Mouse (Mus musculus) cerebellum, postnatal 10 days (tissue): ENCODE results near the gene Rbbp5.
A peak's percentile ranks its signal among the peaks of the same experiment; 100 is the strongest.

ENCODE experiments used
- DNase-seq, 2 experiments: peaks; one replicate each; pipeline ENCODE4 v3.0.0; 2021; ENCODE audit warnings: mixed read lengths in 2 of 2

The Rbbp5 gene

DNA sequence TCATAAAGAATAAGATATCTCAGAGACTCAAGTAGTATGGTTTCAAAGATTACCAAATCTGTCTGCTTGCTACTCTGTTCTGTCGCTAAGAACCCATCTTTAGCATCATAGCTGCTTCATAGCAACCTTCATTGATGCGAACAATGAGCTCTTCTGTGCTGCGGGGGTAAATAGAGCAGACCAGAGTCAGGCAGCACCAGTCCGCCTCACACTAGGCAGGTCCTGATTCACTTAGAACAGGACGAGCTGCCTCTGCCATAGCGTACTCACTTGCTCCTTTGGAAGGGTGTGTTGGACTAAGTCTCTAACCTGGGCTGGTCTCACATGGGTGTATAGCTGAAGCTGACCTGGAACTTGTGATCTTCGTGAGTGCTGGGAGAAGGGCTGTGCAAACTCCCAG lies 28.9 kb downstream of the Rbbp5 start, which contains the start of gene Tmem81:
Gene Tmem81, plus strand, starts transcription at position 173 of the 400 bp plus-strand sequence.
- peak in 1 of 2 experiments; percentile 6 for DNase-seq

DNA sequence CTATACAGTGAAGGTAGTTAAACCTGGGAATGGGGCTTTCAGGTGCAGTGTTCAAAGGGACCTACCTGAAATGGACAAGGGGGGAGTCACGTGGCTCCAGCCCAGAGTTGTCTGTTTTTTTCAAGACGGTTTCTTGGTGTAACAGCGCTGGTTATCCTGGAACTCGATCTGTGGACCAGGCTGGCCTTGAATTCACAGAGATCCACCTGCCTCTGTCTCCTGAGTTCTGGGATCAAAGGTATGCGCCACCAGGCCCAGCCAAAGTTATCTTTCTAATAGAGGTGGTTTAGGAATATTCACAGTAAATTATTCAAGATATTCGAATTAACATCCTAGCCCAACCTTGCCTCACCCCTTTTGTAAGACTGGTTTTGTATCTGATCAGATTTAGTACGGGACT lies 29.5 kb downstream of the Rbbp5 start:
- no peak for DNase-seq

DNA sequence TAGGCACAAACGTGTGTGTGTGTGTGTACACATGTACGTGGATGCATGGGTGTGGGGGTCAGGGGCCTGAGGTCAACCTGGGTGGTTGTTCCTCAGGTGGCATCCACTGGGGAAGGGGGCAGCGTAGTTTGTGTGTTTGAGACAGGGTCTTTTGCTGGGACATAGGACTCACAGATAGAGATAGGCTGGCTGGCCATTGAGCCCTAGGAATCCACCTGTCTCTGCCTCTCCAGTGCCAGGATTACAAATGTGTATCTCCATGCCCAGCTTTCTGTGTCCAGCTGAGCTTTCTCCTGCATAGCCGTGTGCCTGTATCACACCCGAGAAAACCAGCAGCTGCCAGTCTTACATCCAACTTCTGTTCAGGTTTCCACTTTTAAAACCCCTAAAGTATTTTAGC lies 32.6 kb downstream of the Rbbp5 start:
- peak; percentile 57 to 59 for DNase-seq

DNA sequence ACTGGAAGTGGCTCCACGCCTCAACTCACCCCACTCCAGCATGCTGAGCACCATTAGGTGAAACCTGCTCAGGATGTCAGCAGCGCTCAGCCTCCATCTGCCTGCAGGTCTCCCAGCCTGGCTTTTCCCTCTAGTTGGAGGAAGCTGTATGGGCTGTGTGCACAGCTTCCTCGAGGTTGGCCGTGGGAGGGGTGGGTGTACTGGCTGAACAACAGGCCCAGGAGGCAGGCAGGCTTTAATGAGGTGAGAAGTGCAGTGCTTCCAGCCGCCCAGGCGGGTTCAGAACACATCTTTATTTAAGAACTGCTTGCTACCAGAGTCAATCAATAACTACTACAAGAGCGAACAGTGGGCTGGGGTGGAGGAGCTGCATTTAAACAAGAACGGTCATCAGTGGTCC lies 34.4 kb downstream of the Rbbp5 start:
- peak; percentile 38 to 53 for DNase-seq

DNA sequence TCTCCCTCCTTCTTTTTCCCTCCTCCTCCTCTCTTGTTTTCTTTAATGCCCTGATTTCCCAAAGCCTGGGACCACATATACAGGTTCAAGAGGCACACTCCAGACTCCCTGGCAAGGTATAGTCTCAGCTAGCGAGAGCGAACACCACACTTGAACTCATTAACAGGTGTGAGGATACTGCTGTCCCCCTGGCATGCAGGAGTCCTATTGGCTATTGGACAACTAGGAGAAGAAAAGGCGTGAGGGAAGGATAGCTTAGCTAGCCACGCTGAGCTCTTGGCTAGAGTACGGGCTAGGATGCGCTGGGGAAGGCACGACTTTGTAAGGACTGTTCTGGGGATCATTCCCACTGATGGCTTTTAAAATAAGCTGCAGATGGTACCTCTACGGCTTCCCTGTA lies 34.9 kb downstream of the Rbbp5 start:
- peak; percentile 46 for DNase-seq

DNA sequence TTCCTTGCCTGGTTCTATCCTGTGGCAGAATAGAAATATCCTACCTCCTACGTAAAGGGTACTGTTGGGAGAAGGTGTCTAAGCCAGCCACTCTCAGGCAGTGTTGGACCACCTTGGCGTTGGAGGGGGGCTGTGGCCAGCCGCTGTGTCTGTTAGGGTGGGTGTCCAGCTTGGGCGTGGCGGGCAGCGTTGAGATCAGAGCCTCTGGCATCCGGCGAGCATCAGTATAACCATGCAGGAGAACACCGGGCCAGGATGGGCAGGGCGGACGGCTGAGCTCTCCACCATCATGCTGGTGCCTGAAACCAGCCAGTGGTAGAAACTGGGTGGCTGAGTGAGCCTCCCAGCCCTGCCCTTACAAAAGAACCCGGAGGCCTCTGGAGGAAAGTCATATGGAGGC lies 38.2 kb downstream of the Rbbp5 start:
- DNase-seq = peak; percentile 9 to 13

DNA sequence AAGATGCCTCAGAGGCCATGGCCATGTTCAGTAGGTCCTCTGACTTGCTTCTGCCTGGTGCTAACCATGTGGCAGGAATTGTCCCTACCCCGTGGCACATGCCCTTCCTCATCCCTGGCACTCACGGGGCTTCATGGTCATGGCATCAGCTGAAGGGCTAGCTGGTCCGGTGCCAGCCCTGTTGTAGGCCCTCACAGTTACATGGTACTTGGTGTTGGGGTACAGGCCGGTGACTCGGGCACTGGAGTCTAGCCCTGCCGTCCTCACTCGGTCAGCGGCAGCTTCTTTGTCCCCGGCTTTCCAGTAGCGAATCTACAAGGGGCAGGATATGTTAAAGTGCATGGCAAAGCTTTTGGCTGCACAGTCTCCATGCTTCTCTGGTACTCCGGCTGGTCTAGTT lies 39.6 kb downstream of the Rbbp5 start:
- peak; percentile 44 to 46 for DNase-seq

DNA sequence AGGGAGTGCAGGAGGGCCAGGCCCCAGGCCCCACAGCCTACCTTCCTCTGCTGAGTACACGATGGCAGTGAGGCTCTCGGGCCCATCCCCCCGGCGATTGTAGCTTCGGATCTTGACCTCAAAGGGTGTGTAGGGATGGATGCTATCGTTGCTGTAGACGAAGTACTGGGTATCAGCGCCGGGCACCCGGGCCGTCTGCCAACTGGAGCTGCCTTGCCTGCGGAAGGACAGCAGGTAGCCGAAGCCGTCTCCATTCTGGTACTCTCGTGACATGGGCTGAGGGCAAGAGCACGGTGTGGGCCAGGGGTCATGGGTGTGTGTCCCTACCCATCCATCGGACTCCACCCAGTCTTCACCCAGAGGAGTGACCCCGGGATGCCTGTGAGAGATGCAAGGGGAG lies 41.5 kb downstream of the Rbbp5 start:
- DNase-seq = peak; percentile 87 to 89

DNA sequence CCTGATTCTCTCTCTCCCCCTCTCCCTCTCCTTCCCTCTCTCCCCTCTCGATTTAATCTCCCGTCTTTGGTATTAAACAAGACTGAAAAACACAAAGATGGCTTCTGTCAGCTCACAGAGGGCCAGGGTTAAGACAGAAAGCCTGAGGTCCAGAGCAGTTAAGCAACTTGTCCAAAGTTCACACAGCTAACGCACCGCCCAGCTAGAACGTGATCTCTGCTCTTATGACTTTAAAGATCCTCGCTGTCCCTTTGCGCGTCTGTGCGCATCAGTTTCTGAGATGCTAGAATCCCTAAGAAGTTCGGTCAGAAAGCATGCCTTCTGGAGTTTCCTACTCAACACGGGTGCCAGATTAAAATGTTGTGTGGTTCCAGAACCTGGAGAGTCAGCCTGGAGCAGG lies 42.6 kb downstream of the Rbbp5 start:
- DNase-seq = peak in 1 of 2 experiments; percentile 3

DNA sequence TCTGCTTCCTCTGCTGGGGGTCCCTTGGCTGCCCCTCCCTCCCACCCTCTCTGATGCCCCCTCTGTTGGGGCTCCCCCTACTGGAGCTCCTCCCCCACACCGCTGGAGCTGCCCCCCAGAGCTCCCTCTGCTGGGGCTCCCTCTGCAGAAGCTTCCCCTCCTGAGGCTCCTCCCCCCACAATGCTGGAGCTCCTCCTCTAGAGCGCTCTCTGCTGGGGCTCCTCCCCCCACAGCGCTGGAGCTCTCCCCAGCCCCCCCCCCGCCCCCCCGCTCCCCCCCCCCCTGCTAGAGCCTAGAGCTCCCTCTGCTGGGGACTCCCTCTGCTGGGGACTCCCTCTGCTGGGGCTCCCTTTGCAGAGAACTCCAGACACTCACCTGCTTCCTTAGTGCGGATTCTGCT lies 43.6 kb downstream of the Rbbp5 start:
- DNase-seq = peak; percentile 65 to 72

DNA sequence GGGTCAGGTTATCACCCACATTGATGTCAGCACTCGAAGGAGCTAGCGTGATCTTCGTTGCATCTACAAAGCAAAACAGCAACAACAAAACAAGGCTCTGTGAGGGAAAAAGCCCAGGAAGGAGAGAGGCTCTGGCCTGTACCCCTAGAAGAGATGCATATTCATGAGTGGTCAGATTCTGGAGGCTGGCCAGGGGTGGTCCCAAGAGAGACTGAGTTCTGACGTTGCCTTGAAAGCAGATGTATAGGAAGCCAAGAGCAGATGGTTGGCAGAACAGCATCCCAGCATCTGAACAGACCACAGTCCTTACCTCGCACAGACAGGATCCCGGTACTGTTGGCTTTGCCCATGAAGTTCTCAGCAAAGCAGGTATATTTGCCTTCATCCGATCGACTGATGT lies 45.9 kb downstream of the Rbbp5 start:
- DNase-seq = peak; percentile 84 to 89

DNA sequence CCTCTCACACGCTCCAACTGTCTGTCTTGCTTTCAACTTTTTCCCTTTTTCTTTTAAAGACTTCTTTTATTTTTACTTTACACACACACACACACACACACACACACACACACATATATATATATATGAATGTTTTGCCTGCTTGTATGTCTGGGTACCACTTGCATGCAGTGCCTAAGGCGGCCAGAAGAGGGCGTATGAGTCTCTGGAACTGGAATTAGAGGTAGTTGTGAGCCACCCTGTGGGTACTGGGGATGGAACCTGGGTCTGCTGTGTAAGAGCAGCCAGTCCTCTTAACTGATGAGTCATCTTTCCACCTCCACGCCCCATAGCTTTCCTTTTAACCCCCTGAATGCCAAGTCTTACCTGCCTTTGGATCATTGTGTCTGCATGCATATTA lies 46.8 kb downstream of the Rbbp5 start:
- DNase-seq = peak; percentile 71 to 76

DNA sequence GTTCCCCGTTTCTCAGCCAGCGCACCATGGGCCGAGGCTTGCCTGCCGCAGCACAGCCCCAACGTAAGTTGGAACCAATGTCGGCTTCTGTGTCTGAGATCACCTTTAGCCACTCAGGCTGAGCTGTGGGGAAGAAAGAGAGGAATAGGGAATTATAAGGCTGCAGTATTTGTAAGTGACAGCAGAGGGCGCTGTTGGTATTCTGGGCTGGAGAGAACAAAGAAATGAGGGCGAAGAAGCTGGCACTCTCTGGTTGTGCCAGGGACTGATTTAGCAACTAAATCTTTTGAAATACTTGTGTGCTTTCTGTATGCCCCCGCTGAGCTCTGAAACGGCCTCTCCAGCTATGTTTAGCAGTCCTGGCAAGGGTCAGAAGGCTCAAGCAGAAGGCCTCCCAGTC lies 48.7 kb downstream of the Rbbp5 start:
- DNase-seq = peak; percentile 92 to 94

DNA sequence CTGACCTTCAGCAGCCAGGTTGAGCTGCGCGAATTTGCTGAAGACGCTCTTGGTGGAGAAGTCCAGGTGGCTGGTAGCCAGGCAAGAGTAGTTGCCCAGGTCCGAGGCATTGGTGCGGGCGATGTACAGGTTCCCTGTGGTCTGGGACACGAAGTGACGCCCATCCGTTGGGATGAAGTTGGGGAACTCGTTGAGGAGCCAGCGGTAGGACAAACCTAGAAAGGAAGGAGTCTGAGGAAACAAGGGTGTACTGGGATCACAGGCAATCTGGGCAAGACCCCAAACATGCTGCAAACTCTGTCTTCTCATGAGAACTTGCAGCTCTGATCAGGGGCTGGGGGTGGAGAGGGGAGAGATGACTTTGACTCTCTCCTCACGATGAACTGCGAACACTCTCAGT lies 50.9 kb downstream of the Rbbp5 start:
- peak; percentile 52 to 59 for DNase-seq

DNA sequence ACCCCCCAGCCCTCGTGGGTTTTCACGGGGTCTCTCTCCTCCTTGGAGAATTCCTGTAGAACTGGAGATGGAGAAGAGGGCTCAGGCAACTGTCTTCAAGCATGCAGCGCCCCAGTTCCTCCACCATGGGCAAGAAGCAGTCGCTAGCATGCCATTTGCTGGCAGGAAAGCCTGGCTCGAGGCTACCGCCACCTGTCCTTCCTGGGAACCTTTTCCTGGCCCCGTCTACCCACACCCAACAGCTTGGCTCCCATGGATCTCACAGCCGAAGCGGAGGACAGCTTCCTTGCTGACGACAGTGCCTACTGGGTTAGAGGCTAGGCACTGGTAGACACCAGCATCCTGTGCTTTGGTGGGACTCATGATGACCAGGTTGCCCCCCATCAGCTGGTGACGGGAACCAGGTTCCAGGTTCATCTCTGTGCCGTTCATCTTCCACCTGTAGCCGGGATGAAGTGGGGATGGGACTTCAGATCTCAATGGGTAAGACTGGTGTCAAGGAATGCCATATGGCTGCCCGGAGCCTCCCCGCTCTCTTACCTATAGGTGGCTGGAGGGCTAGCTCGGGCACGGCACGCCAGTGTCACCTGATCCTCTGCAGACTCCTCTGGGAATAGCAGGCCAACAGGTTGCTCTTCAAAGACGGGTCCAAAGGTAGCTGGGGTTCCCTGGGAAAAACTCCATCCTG lies 51.6 kb downstream of the Rbbp5 start:
- DNase-seq = peak; percentile 87 to 89

DNA sequence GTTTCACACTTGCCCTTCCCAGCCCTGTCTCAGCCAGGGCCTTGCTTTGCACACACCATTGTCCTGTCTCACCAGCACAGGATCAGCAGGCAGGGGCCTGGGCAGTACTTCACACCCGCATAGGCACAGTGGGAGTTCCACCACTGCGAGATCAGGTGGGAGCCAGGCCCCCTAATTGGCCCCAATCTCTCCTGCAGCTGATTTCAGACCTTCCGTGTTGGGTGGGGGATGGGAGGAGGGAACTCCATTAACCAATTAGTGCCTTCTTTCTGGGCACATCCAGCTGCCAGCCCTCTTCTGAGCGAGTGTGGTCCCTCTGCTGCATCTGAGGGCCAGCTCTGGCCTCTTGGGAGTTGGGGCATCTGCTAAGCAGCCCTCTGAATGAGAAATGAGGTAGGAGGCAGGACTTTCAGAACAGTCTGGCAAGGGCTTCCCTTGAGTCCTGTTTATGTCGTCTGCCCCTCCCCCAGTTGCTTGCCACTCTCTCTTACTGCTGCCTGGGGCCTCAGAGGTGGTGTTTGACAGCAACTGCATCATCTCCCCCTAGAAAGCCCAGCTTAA lies 53.5 kb downstream of the Rbbp5 start:
- DNase-seq = peak; percentile 69 to 76

DNA sequence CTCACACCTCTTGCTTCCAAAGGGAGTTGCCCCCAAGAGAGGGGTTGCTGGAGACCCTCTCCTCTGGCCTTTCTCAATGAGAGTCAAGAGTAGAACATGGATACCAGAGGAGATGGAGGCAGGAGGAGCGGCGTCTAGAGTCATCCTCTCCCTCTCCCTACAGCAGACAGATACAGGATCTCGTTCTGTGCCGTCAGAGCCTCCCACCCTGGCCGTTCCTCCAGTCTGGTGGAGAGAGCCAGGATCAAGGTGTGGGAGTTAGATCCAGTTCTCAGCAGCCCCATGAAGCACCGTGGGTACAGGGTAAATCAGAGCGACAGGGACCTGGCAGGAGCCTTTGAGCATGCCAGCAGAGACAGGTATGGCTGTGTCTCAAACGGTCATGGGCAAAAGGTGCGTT lies 55.4 kb downstream of the Rbbp5 start:
- DNase-seq = peak in 1 of 2 experiments; percentile 28

DNA sequence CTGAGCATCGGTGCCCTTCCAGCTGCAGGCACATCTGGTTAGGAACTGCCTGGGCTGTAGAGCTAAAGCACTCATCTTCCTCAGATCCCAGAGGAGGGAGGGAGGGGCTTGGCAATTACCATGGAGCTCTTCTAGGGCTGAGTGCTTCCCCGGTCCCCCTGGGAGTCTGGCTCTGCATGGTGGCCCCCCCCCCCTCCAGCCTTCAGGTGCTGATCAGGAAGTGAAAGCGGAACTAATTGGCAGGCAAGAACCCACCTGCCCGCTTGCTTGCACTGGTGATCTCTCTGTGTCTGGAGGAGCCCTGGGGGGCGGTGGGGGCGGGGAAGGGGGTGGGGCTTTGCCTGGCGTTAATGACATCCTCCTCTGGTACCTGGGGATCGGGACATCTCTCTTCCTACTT lies 56.7 kb downstream of the Rbbp5 start:
- peak in 1 of 2 experiments; percentile 37 for DNase-seq

DNA sequence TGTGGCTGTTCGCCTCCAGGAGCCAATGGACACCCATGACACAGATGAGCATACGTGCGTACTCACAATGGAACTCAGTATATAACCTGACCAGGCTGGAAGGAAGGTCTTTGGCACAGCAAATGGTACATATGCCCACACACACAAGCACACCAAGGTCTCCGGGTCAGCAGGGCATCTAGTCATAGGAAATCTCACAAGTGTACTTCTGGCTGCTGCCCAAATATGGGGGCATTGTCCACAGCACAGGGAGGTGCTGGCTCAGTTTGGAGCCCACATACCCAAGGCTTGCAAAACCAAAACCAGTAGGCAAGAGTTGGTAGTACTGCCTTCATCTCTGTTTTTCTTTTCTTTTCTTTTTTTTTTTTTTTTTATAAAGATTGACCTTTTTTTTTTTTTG lies 58.4 kb downstream of the Rbbp5 start:
- DNase-seq = peak in 1 of 2 experiments; percentile 52

DNA sequence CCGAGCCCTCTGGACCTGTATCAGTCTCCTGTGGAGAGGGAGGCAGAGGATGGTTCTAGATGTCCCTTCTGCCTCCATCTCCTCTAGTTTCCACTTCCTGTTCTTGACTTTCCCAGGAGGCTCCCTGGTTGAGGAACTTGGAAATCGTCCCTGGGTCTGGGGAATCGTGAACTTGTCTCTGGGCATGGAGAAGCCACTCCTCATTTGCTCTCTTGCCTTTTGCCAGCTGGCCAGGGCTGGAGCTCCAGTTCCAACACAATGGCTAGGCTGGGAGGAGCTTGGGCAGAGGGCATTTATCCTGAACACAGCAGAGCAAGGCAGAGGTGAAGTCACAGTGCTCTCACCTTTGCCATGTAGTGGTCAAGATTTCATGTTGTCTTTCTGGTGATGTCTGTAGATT lies 59.3 kb downstream of the Rbbp5 start:
- peak; percentile 59 to 62 for DNase-seq

DNA sequence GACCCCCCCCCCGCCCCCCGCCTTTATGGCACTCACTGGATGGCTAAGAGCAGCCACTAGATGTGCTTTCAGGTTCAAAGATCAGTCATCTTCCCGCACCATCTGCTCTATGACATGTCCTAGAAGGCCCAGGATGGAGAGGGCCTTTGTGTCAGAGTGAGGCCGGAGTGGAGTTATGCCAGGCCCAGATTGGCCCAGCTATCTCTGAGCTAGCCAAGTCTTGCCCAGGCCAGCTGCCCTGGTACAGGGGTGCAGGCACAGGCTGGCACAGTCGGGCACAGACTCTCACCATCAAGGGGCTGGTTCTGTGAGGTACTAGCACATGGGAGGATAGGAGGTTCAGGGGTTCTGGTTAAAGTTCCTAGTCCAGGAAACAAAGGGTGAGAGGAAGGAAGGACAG lies 60.6 kb downstream of the Rbbp5 start:
- peak; percentile 93 to 95 for DNase-seq

DNA sequence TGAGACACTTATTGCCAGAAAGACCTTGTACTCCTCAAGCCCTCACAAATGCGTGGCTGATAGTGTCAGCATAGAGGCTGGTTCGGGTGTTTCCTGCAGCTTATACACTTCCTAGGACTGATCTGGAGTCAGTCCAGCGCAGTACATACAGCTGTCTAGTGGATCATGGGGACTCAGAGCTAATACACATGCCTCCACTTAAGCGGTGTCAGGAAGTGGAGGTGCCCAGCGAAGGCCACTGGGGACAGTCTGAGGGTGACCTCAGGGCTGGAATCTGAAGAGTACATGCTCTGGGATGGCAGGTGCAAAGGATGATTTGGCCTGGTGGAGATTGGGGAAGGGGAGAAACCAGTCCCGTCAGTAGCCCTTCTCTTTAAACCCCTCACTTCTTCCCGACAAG lies 63.5 kb downstream of the Rbbp5 start:
- peak in 1 of 2 experiments; percentile 42 for DNase-seq

DNA sequence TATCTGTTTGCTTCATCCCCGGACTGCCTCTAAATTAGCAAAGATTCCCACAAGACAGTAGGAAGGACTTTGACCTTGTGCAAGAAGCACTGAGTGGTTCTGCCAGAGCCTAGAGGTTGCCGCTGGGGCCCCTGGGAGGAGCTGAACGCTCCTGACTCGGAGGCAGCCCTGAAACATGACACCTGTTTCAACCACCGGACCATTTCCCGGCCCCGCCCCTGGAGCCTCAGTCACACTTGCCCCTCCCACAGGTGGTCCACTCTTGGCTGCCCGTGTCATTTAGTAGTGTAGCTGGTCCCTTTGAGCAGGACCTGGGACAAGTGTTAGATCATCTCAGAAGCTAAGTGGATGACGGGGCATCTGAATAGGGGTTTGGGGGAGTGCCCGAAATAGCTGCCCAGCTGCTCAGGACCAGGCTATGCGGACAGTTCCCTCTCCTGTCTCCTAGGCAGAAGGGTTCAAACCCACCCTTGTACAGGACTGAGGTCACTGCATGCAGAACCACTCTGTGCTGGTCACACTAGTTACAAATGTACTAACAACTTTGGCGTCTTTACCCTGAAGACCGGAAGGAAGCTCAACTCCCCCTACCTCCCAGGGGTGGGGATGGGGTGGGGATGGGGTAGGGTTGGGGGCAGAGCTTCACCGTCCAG lies 64.1 kb downstream of the Rbbp5 start:
- peak; percentile 77 for DNase-seq
